Comparison of ENCODE assay signal across 8 mouse cellular contexts in genomic region chr1:135509145-135510084, GRCm38 (mm10).
DNase-seq lines count a peak whose midpoint lies in the region; ATAC-seq and TF ChIP-seq lines count a peak whose summit lies in the region.

No protein-coding gene starts in this region.

- no peak for TF ChIP-seq CTCF in heart, adult 2 months (IDR thresholded peaks at IDR 0.05)

- H3K9me3 ChIP-seq in ES-E14 (ENCODE audit: control insufficient read depth, insufficient read depth, low read depth, low read length), result no peaks in the 10 kb centered on the region

- DNase-seq in heart, adult 2 months, result peak in 1 of 2 experiments; percentile 31
- no peak for DNase-seq in heart, postnatal 10 days
- no peak for DNase-seq in ES-E14 (ENCODE audit: low read depth, low spot score)
- DNase-seq in cerebellum, adult 11-12 months, result no peak
- no peak for DNase-seq in layer of hippocampus, postnatal 14 days (ENCODE audit: low spot score in 2 of 2)
- no peak for DNase-seq in gastrocnemius, adult 18-20 months (ENCODE audit: low spot score)

- peak overlapping the region; percentile 29 for H3K27ac ChIP-seq in heart, adult 2 months
- H3K27ac ChIP-seq in ES-E14 (ENCODE audit: insufficient read depth, low read depth, low read length, poor library complexity, severe bottlenecking), result 0 out of 2 replicates have a peak overlapping the region, but pooled peaks have one; percentile 11

- peak; percentile 46 to 63; a peak in 2 of 4 replicates for ATAC-seq in hematopoietic stem cell, adult 5-6 weeks (replicated peaks in 1 of 2; ENCODE audit: insufficient read depth in 1 of 2, low FRiP score in 2 of 2, low TSS enrichment in 1 of 2, low read depth in 1 of 2, poor library complexity in 2 of 2, severe bottlenecking in 2 of 2)
- peak; percentile 63 for ATAC-seq in megakaryocyte, adult 5-6 weeks (ENCODE audit: poor library complexity, severe bottlenecking)

- peak overlapping the region; percentile 50 for H3K4me3 ChIP-seq in heart, adult 2 months
- peak overlapping the region; percentile 71 to 76 for H3K4me3 ChIP-seq in ES-E14 (ENCODE audit: insufficient read depth in 1 of 2, low read depth in 1 of 2, low read length in 2 of 2, poor library complexity in 1 of 2, severe bottlenecking in 1 of 2)

- H3K4me1 ChIP-seq in heart, adult 2 months (ENCODE audit: control insufficient read depth, insufficient read depth, low read length), result peaks cover 10% of the 10 kb centered on the region
- peaks cover 8 to 16% of the 10 kb centered on the region in 2 experiments for H3K4me1 ChIP-seq in ES-E14 (ENCODE audit: control insufficient read depth in 2 of 2, insufficient read depth in 2 of 2, low read length in 2 of 2, poor library complexity in 1 of 2)

- H3K27me3 ChIP-seq in heart, adult 2 months (ENCODE audit: control insufficient read depth, insufficient read depth, low read length), result no peaks in the 10 kb centered on the region

- WGBS in heart, adult 2 months, result 32% methylated on average over 16 of the region's 16 CpGs

- H3K79me2 ChIP-seq in heart, adult 2 months (replicated peaks; ENCODE audit: control insufficient read depth, insufficient read depth, low read length), result no peaks in the 10 kb centered on the region; the same call in 1 of the 2 replicates

- TF ChIP-seq EP300 in heart, adult 2 months (IDR thresholded peaks at IDR 0.05; ENCODE audit: insufficient read depth, low read depth, low read length), result no peak

- no peak for TF ChIP-seq POLR2A in heart, adult 2 months (IDR thresholded peaks at IDR 0.05; ENCODE audit: insufficient read depth, low read depth, low read length)

- H3K36me3 ChIP-seq in heart, adult 2 months (ENCODE audit: control insufficient read depth, insufficient read depth, low read length), result no peaks in the 10 kb centered on the region
- H3K36me3 ChIP-seq in ES-E14 (ENCODE audit: control insufficient read depth, insufficient read depth, low read length, poor library complexity, severe bottlenecking), result peaks cover 4% of the 10 kb centered on the region; the same call in 1 of the 2 replicates

- in situ Hi-C loops in ES-E14 (cut with MboI; ENCODE audit: low sequenced_read_pairs in 2 of 2, unreplicated experiment in 2 of 2), result no loop called here

- intact Hi-C loops in heart, adult 2 months (cut with DNase I), result no loop called here
- intact Hi-C loops in heart, postnatal 10 days (cut with DNase I), result no loop called here

- no peak overlapping the region for H3K9ac ChIP-seq in heart, adult 2 months (ENCODE audit: low read depth, low read length)
- H3K9ac ChIP-seq in ES-E14 (ENCODE audit: insufficient read depth, low read depth, low read length, poor library complexity, severe bottlenecking), result peak overlapping the region; percentile 70

TF ChIP-seq in ES-E14, 5 proteins besides CTCF, POLR2A, EP300 and RAD21:
- TF ChIP-seq HCFC1 (IDR thresholded peaks at IDR 0.05; ENCODE audit: borderline replicate concordance, insufficient read depth, low read length), result no peak
- no peak for TF ChIP-seq CHD2 (IDR thresholded peaks at IDR 0.05; ENCODE audit: low read depth, low read length)
- TF ChIP-seq ZC3H11A (IDR thresholded peaks at IDR 0.05; ENCODE audit: borderline replicate concordance, low read depth, low read length), result no peak
- TF ChIP-seq ZNF384 (IDR thresholded peaks at IDR 0.05; ENCODE audit: low read depth, low read length), result no peak
- TF ChIP-seq MAFK (IDR thresholded peaks at IDR 0.05; ENCODE audit: insufficient read depth, low read depth, low read length), result no peak
